Mouse (Mus musculus) stomach, embryonic 14.5 days (tissue): ENCODE data around the gene Runx2. TPM values are rescaled to one million over a fixed set of nuclear protein-coding genes. Genes with fewer than 3 reads are reported as not detected.

Experiments
- ATAC-seq: fragments of 200-750 bp; cut with Nextera tagmentation; 2 replicates; pipeline ENCODE4 v1.8.0; 2017; ENCODE audit warnings: low read depth, moderate TSS enrichment; ENCODE audit not compliant: insufficient number of reproducible peaks, insufficient read depth, low FRiP score
- H3K27ac ChIP-seq: fragments of 300-500 bp; sonication (generic); 2 replicates; pipeline ENCODE4 v1.5.1; 2014; ENCODE audit warnings: mild to moderate bottlenecking, low read length, moderate library complexity, mixed read lengths
- H3K27me3 ChIP-seq: fragments of 300-500 bp; sonication (generic); 2 replicates; pipeline ENCODE4 v1.6.1; 2014; ENCODE audit warnings: low read length, control low read depth, mixed read lengths; ENCODE audit not compliant: control insufficient read depth, insufficient read depth
- H3K36me3 ChIP-seq: fragments of 300-500 bp; sonication (generic); 2 replicates; pipeline ENCODE4 v1.6.1; 2014; ENCODE audit warnings: mild to moderate bottlenecking, control low read depth, low read length, moderate library complexity, mixed read lengths; ENCODE audit not compliant: control insufficient read depth, insufficient read depth
- H3K4me1 ChIP-seq: fragments of 300-500 bp; sonication (generic); 2 replicates; pipeline ENCODE4 v1.6.1; 2014; ENCODE audit warnings: low read length, control low read depth, mixed read lengths; ENCODE audit not compliant: control insufficient read depth, insufficient read depth
- H3K4me2 ChIP-seq: fragments of 300-500 bp; sonication (generic); replicated peaks from 2 replicates; pipeline ENCODE4 v1.6.1; 2014; ENCODE audit warnings: low read depth, low read length, control low read depth
- H3K4me3 ChIP-seq: fragments of 300-500 bp; sonication (generic); 2 replicates; pipeline ENCODE4 v1.5.1; 2014; ENCODE audit warnings: low read depth, low read length, control low read depth
- H3K9ac ChIP-seq: fragments of 300-500 bp; sonication (generic); replicated peaks from 2 replicates; pipeline ENCODE4 v1.6.1; 2014; ENCODE audit warnings: low read depth, mild to moderate bottlenecking, control low read depth, low read length, moderate library complexity, mixed read lengths
- H3K9me3 ChIP-seq: fragments of 300-500 bp; sonication (generic); 2 replicates; pipeline ENCODE4 v1.6.1; 2016; ENCODE audit warnings: low read depth, low read length, control low read depth; ENCODE audit not compliant: control insufficient read depth
- WGBS: fragments of 180-500 bp; shearing (Covaris S2); extraction: QIAGEN DNeasy Blood & Tissue Kit; methylation state at CpG from one replicate; pipeline ENCODE4 v1.1.7; 2014; 5-methylcytosine and 5-hydroxymethylcytosine counted together
- polyA plus RNA-seq: library from polyadenylated mRNA; unstranded; fragments of >200 nt; fragmentation: Nextera tagmentation; extraction: Ambion mirVana; gene quantifications from 2 replicates; pipeline ENCODE4 v1.2.1, GENCODE M21; 2014

Runx2 gene
- polyA plus RNA-seq, 1 experiment from 2014 or later = 1.00 TPM

DNA sequence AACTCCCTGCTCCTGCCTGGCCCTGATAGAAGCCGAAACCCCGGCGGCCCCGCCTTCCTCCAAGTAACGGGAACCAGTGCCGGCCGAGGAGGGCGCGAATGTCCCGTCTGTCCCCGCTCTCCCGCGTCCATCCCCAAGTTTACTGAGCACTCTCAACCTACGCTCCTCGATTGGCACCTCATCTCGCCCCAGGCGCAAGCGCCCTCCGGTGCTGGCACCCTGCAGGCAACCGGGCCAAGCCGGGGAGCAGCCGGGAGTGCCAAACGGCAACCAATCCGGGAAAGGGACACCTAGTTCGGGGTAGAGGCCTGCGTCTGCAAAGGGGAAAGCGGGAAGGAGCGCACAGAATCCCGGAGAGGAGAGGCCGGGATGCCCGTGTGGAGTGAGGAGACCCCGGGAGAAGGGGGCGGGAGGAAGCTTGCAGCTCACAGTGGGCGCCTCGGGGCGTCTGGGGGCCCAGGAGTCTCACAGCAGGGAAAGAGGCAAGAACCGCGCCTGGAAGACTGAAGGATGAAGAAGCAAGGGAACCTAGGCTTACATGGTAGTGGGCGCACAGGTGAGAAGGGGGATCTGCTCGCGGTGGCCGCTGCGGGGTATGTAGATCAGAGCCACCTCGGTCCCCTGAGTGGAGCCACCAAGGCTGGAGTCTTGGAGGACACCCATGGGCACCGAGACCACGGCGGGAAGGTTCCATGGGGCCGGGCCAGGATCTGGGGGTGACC, 79.9 kb downstream of the Runx2 start:
- ATAC-seq = 0 out of 2 replicates have a peak, but pooled peaks have one; percentile 47
- peak overlapping the region; percentile 91 for H3K4me2 ChIP-seq
- no peaks in the 10 kb centered on the region for H3K9me3 ChIP-seq
- peaks cover 11% of the 10 kb centered on the region; the same call in 1 of the 2 replicates for H3K4me1 ChIP-seq
- H3K36me3 ChIP-seq = no peaks in the 10 kb centered on the region
- H3K27me3 ChIP-seq = peaks cover 35% of the 10 kb centered on the region
- WGBS = under 1% methylated on average over 48 of the region's 48 CpGs
- no peak overlapping the region for H3K27ac ChIP-seq
- peak overlapping the region; percentile 65 for H3K4me3 ChIP-seq
- peak overlapping the region; percentile 10; the same call in 1 of the 2 replicates for H3K9ac ChIP-seq

GRCm38 (mm10) chr17:44733544-44734310, 80.9 kb downstream of the Runx2 start:
- H3K4me2 ChIP-seq = peak overlapping the region; percentile 91
- peak overlapping the region; percentile 65 for H3K4me3 ChIP-seq
- no peaks in the 10 kb centered on the region for H3K9me3 ChIP-seq
- no peaks in the 10 kb centered on the region for H3K36me3 ChIP-seq
- no peak overlapping the region for H3K27ac ChIP-seq
- H3K4me1 ChIP-seq = peaks cover 11% of the 10 kb centered on the region; the same call in 1 of the 2 replicates
- 6% methylated on average over 23 of the region's 23 CpGs for WGBS
- ATAC-seq = no peak
- peaks cover 34% of the 10 kb centered on the region for H3K27me3 ChIP-seq
- H3K9ac ChIP-seq = peak overlapping the region; percentile 10; the same call in 1 of the 2 replicates

DNA sequence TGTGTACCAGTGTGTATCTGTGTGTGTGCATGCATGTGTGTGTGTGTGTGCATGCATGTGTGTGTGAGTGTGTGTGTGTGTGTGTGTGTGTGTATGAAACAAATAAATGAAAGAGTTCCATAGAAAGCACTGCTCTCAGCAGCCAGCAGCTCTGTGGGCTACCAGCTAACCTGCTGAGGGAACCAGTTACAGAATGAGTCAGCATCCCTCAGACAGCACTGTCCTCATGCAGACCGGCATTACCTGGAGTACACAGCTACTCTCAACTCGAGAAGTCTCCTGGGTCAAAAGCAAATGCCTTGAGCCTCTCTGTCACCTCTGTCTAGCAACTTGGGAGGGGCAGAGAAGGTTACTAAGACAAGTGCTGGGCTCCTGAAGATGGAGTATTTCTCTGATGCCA, 86.1 kb downstream of the Runx2 start:
- Histone ChIP-seq H3K27me3 (peaks cover 8% of the 10 kb centered on the region), H3K4me1 (no peaks in the 10 kb centered on the region), H3K36me3 (no peaks in the 10 kb centered on the region), H3K9ac (no peak overlapping the region), H3K9me3 (no peaks in the 10 kb centered on the region), H3K27ac (no peak overlapping the region), H3K4me3 (no peak overlapping the region), H3K4me2 (no peak overlapping the region)
- 28% methylated on average over 2 of the region's 2 CpGs for WGBS
- ATAC-seq = no peak

GRCm38 (mm10) chr17:44727675-44728074, 86.9 kb downstream of the Runx2 start:
- Histone ChIP-seq H3K9me3 (no peaks in the 10 kb centered on the region), H3K4me3 (no peak overlapping the region)

GRCm38 (mm10) chr17:44724805-44725480, 89.7 kb downstream of the Runx2 start:
- 85% methylated on average over 16 of the region's 16 CpGs for WGBS
- Histone ChIP-seq H3K27ac (no peak overlapping the region), H3K4me1 (no peaks in the 10 kb centered on the region), H3K36me3 (no peaks in the 10 kb centered on the region), H3K9ac (no peak overlapping the region), H3K4me2 (no peak overlapping the region), H3K4me3 (no peak overlapping the region), H3K9me3 (no peaks in the 10 kb centered on the region), H3K27me3 (no peaks in the 10 kb centered on the region)
- ATAC-seq = no peak

More at GRCm38 (mm10) chr17:44727675-44728074, 86.9 kb downstream of the Runx2 start:
- H3K36me3 ChIP-seq = no peaks in the 10 kb centered on the region
- H3K4me1 ChIP-seq = no peaks in the 10 kb centered on the region
- no peak for ATAC-seq
- no peak overlapping the region for H3K9ac ChIP-seq
- peaks cover 6% of the 10 kb centered on the region; the same call in 1 of the 2 replicates for H3K27me3 ChIP-seq
- no peak overlapping the region for H3K27ac ChIP-seq
- no peak overlapping the region for H3K4me2 ChIP-seq

- H3K27ac ChIP-seq = no peak overlapping the region
- no peak overlapping the region for H3K9ac ChIP-seq
- no peak overlapping the region for H3K4me2 ChIP-seq
- H3K4me1 ChIP-seq = no peaks in the 10 kb centered on the region
- no peaks in the 10 kb centered on the region for H3K36me3 ChIP-seq
- ATAC-seq = no peak
- H3K27me3 ChIP-seq = no peaks in the 10 kb centered on the region
- H3K9me3 ChIP-seq = no peaks in the 10 kb centered on the region
- WGBS = 81% methylated on average over 11 of the region's 11 CpGs
- no peak overlapping the region for H3K4me3 ChIP-seq
Measured at GRCm38 (mm10) chr17:44724255-44724654, 90.3 kb downstream of the Runx2 start.

- H3K4me3 ChIP-seq = no peak overlapping the region
- no peaks in the 10 kb centered on the region for H3K27me3 ChIP-seq
- 0 out of 2 replicates have a peak, but pooled peaks cover 4% of the 10 kb centered on the region for H3K4me1 ChIP-seq
- no peak for ATAC-seq
- no peaks in the 10 kb centered on the region for H3K9me3 ChIP-seq
- no peak overlapping the region for H3K27ac ChIP-seq
- H3K4me2 ChIP-seq = no peak overlapping the region
- no peak overlapping the region for H3K9ac ChIP-seq
- H3K36me3 ChIP-seq = no peaks in the 10 kb centered on the region
- WGBS = 44% methylated on average over 8 of the region's 8 CpGs
Measured at GRCm38 (mm10) chr17:44722103-44722792, 92.3 kb downstream of the Runx2 start.

DNA sequence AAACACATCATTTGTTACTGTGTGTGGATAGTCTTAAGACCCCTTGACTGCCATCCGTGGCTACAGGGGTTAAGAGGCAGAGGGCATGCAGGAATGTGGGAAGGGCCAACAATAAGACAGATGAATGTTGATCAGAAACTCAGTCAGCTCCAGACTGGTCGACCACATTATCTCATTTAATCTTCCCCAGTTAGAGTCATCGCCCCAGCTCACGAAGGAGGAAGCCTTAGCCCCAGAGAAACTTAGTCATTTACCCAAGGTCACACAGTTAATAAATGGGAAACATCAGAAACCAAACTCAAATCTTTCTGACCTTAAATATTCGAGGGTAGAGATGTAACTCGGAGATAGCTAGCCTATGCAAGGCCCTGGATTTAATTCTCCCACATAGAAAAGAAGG, 96.0 kb downstream of the Runx2 start:
- Histone ChIP-seq H3K27me3 (no peaks in the 10 kb centered on the region), H3K4me1 (0 out of 2 replicates have a peak, but pooled peaks cover 4% of the 10 kb centered on the region), H3K4me3 (no peak overlapping the region), H3K4me2 (no peak overlapping the region), H3K36me3 (no peaks in the 10 kb centered on the region), H3K9me3 (no peaks in the 10 kb centered on the region), H3K9ac (no peak overlapping the region), H3K27ac (no peak overlapping the region)
- WGBS = 58% methylated on average over 6 of the region's 6 CpGs
- no peak for ATAC-seq
